In genomic region chr2:125489979-125490378, GRCm38 (mm10) we compare ENCODE assay signal across 21 mouse cellular contexts. TPM values are rescaled to one million over a fixed set of nuclear protein-coding genes. Genes with fewer than 3 reads are reported as not detected.
DNase-seq lines count a peak whose midpoint lies in the region.
"Had no signal": no experiment of that assay in that cellular context is flagged by ENCODE, and none has a peak within 500 bp of the region (broad histone marks: within the 10 kb centered on the region; RNA-seq: fewer than 3 reads in every experiment).

No protein-coding gene starts in this region.

- peak; percentile 78 for DNase-seq in heart, adult 11 months
- no peak for DNase-seq in heart, postnatal 36 days
- DNase-seq in heart, embryonic 10.5 days (ENCODE audit: low spot score), result peak; percentile 51
- no peak for DNase-seq in heart, postnatal 25 days (ENCODE audit: low spot score)
- DNase-seq: adrenal gland, adult 2 months; adrenal gland, adult 8-10 months; adrenal gland, postnatal 10 days; adrenal gland, postnatal 14 days; adrenal gland, postnatal 25 days; adrenal gland, postnatal 36 days; B cell, adult 2 months; cerebellum, adult 11 months; cerebellum, adult 11-12 months; cerebellum, adult 18-20 months had no signal

- H3K27ac ChIP-seq in heart, embryonic 10.5 days, result no peak overlapping the region

- no peak overlapping the region for H3K4me3 ChIP-seq in heart, embryonic 10.5 days

- H3K9me3 ChIP-seq in heart, embryonic 10.5 days, result no peaks in the 10 kb centered on the region
- H3K9me3 ChIP-seq: G1E had no signal

- H3K36me3 ChIP-seq in heart, embryonic 10.5 days, result peaks cover 15% of the 10 kb centered on the region; the same call in 1 of the 2 replicates
- H3K36me3 ChIP-seq: G1E had no signal

- H3K4me1 ChIP-seq in heart, embryonic 10.5 days, result peaks cover 16% of the 10 kb centered on the region; the same call in 1 of the 2 replicates

- no peaks in the 10 kb centered on the region for H3K27me3 ChIP-seq in heart, embryonic 10.5 days (ENCODE audit: insufficient read depth, poor library complexity, severe bottlenecking)
- H3K27me3 ChIP-seq: CH12.LX, Patski had no signal

- 93% methylated on average over 1 of the region's 1 CpGs for WGBS in heart, embryonic 10.5 days

- intact Hi-C loops in heart, postnatal 36 days (cut with DNase I), result loop anchor here (5.0 kb wide), 1 partner anchor 38 kb away; no protein-coding TSS in a partner anchor
- intact Hi-C loops in heart, postnatal 25 days (cut with DNase I), result no loop called here

RNA-seq across cellular contexts. Expression of gene Gm9913, which starts 14.9 kb away (rescaled TPM):
- under 1 TPM; 0.11 to 0.14 TPM for total RNA-seq in heart, postnatal 36 days (2021)
- 0.46 and 0.58 TPM in 2 replicates for polyA plus RNA-seq in heart, embryonic 10.5 days (2016; fragmentation: Nextera tagmentation; extraction: Ambion mirVana)
- total RNA-seq in heart, postnatal 25 days (2021), result under 1 TPM; 0.08 to 0.42 TPM
- total RNA-seq: adrenal gland, adult 2 months; adrenal gland, postnatal 25 days; adrenal gland, postnatal 36 days; CH12.LX; ES-E14; G1E; MEL had no signal
- polyA plus RNA-seq: activated CD4-positive, CD25-positive, alpha-beta regulatory T cell, adult 4 months; adrenal gland, adult 2 months; CD4-positive, CD25-positive, alpha-beta regulatory T cell, adult 4 months; G1E had no signal

RNA-seq across cellular contexts. Expression of gene Fbn1, which starts 17.8 kb away (rescaled TPM):
- total RNA-seq in heart, postnatal 36 days (2021), result 10 to 100 TPM; 58.3 to 66.6 TPM
- polyA plus RNA-seq in heart, embryonic 10.5 days (2016; fragmentation: Nextera tagmentation; extraction: Ambion mirVana), result 16.8 and 20.0 TPM in 2 replicates
- 10 to 100 TPM; 74.5 to 83.0 TPM for total RNA-seq in heart, postnatal 25 days (2021)
- total RNA-seq: MEL had no signal
- polyA plus RNA-seq: activated CD4-positive, CD25-positive, alpha-beta regulatory T cell, adult 4 months; CD4-positive, CD25-positive, alpha-beta regulatory T cell, adult 4 months; G1E had no signal

Comparison
In these comparisons a context has a peak if more than half of its experiments do, and no peak if none do; other contexts are left out.
1. DNase-seq: peak in heart, adult 11 months (single experiment) and heart, embryonic 10.5 days (single experiment); none in heart, postnatal 36 days (0 of 2) and heart, postnatal 25 days (single experiment).